Mouse (Mus musculus) cerebellum, postnatal 14 days (tissue): ENCODE results near the gene Cygb.
"Not testable (repeated sequence)": the region's sequence is repeated elsewhere in the genome, so short reads cannot be mapped to it uniquely, and the experiment has no call there.

Experiments
- DNase-seq, 2 experiments: peaks; one replicate each; pipeline ENCODE4 v3.0.0; 2021; ENCODE audit warnings: mixed read lengths in 2 of 2

Gene Cygb

DNA sequence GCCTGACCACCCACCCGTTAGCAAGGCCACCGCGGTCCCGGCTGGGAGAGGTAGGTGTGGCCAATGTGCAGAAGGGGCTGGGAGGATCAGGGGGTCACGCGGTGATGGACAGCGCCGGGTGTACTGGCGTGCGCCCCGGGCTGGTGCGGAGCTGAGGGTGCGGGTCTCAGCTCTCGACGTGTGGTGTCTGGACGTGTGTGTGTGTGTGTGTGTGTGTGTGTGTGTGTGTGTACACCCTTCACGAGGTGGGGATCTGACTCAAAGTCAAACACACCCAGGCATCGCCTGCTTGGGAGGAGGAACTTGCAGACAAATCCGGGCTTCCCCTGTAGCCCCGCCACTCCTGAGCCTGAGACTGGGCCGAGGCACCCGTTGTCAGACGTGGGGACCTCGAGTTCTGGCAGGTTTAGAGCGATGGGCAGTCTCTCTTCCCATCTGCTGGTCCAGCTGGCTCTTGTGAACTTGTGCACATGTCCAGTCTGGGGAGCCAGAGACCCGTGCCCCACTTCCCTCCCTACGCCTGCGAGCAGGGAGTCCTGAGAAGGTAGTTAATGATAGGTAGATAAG is at the start of gene Cygb:
Gene Cygb (minus strand): TSS at position 59 of the 567 bp plus-strand sequence.
- peak; percentile 87 to 89 for DNase-seq

DNA sequence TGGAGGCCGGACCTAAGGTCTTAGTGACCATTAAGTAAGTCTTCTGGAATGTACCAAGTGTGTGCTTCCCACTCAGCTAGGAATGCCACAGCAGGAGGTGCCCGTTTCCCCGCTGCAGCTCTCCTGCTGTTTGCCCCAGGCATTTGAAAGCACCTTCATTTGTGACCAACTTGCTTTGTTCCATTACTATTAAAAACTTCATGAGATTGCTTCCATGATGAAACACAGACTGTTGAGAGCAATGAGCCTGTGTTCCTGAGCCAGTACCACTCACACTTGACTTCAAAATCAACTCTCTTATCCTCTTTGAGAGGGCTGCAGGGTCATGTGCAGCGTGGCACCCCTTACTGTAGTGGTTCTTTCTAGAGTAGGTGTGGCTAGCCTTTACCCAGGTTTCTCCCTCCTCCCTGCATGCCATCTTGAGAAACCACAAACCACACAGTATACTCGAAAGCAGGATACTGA is 47.3 kb upstream of the Cygb start:
- DNase-seq = no peak

DNA sequence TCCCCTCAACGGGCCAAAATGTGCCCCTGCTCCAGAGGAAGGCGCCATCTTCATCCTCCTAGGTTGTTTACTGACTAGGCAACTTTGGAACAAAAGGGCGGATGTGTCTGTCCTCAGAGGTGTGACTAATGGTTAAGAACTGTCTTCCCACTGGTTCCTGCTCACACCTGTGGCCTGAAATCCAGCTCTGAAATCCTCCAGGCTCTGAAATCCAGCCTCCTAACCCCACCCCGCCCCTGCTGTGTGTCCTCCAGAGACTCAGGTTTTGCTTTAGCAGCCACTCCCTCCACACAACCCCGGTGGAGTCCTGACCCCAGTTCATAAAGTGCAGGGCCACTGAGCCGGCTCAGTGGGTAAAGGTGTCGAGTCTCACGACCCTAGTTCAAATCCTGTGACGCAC is 43.4 kb upstream of the Cygb start:
- DNase-seq = no peak

DNA sequence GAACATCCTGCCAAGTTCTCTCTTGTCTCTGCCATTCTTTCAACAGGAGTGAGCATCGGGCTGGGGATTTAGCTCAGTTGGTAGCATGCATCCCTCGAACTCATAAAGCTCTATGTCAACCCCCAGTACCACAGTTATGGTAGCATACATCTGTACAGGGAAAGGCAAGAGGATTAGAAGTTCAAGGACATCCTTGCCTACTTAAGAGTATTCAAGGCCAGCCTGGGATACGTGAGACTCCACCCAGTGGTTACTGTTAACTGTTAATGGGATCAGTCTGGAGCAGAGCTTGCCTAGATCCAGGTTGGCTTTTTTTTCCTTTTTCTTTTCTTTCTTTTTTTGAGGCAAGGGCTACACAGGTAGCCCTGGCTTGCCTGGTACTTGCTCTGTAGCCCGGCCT is 42.3 kb upstream of the Cygb start:
- no peak for DNase-seq

GRCm38 (mm10) chr11:116695194-116695880 is 41.2 kb upstream of the Cygb start:
- peak; percentile 34 to 50 for DNase-seq

GRCm38 (mm10) chr11:116694250-116695193 is 40.4 kb upstream of the Cygb start:
- DNase-seq = peak in 1 of 2 experiments; percentile 29

DNA sequence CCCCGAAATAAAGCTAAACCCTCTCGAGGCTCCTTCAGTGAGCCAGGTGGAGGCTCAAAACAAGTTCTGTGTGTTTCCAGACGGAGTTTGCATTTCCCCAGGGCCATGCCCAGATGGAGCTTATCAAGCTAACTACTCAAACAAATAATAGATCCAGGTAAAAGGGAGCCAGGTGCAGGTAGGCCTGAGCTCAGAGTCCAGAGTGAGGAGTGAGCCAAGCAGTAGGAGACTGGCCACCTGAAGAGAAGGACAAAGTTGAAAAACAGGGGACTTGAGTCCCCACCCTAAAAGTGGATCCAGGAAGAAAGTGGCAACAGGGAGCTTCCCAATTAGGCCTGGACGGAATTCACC is 39.8 kb upstream of the Cygb start:
- DNase-seq = no peak

DNA sequence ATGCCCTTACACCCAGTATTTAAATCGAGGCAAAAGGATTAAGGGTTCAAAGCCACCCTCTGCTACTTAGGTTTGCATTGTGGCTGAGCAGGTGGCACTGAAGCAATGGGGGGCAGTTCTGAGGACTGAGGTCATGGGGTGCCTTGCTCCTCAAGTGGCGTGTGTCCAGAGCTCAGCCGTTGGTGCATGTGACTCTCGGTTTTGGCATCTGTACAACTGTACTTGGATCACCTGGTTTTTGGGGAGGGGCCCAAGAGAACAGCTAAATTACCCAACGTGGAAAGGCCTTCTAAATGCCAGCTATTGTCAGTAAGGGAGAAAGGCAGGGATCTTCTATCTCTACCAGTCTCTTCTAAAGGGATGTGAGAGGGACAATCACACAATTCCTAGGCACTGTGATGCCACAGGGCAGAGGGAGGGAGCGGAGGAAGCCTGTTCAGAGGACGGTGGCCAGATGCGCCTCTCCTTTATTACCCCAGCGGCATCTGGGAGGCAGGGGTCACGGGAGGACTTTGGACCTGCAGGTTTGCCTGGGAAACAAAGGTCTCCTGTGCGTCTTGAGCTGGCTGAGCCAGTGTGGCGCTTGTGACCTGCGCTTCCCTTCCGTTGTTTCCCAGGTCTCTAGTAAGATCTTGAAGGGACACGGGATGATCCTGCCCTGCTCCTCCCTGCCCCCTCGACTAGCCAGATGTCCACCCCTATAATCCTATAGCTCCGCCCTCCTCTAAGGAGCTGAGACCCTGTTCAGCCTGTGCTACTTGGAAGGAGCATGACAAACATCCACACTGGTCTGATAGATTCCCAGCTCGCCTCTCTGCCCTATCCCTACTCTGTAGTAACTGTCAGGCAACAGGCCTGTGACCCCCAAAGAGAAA is 36.8 kb upstream of the Cygb start:
- DNase-seq = peak; percentile 38 to 40

- DNase-seq = no peak
Observed at GRCm38 (mm10) chr11:116689622-116690021, 35.5 kb upstream of the Cygb start.

- DNase-seq = no peak
Observed at GRCm38 (mm10) chr11:116687897-116688296, 33.8 kb upstream of the Cygb start.

DNA sequence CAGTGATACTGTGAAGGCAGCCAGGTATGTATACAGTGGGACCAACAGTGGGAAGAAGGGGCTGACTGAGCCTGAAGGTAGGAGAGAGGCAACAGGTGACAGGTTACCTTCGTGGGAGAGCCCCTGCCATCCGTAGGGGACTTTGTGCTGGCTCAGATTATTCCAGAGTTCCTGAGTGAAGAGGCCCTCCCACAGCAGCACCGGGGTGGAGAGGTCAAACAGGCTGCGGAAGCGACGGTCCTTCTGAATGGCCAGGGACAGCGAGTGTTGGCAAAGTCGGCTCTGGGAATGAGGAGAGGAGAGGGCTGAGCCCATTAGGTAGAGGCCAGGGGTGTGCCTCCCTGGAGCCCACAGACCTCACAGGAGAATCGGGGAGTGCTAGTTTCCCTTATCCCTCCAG is 31.6 kb upstream of the Cygb start:
- no peak for DNase-seq

DNA sequence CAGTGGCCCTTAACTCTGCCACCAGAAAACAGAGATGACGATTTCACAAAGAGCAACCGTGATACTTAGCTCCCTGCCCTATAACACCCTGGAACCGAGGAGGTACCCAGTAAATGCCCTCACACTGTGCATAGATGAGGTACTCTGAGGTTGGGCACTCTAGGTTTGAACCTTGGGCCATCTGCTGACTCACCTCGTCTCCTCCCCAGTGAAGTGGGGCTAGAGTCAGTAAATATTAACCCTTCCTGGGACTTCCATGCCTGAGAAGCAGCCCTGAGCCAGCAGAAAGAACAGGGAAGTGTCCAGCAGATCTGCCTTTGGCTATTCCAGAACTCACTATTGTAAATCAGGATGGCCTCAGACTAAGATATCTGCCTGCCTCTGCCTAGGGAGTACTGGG is 29.7 kb upstream of the Cygb start:
- no peak for DNase-seq

DNA sequence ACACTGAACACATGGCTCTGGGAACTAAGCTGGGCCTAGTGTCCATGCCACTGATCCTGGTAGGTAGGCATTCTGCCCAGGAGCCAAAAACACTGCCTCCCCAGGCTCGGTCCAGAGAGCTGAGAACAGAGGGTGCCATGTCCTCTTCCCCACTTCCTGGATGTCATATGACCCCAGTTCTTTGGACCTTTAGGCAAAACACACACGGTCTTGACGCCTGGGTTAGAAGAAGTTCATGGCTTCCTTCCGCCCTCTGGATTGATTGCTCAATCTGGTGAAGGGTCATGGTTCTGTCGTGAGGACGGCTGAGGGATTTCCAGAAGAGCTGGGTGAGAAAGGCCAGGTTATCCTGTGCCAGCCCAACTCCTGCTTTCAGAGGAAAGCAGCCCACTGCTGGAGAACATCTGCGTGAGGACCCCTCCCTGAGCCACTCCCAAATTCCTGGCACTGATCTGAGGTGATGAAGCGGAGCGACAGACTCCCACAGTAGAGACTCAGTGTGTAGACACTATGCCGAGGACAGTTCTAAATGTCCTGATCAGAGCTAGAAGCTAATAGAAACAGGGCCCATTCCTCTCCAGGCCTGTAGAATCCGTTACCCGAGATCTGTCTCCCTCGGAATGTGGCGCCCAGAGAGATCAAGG is 28.5 kb upstream of the Cygb start:
- DNase-seq = no peak

DNA sequence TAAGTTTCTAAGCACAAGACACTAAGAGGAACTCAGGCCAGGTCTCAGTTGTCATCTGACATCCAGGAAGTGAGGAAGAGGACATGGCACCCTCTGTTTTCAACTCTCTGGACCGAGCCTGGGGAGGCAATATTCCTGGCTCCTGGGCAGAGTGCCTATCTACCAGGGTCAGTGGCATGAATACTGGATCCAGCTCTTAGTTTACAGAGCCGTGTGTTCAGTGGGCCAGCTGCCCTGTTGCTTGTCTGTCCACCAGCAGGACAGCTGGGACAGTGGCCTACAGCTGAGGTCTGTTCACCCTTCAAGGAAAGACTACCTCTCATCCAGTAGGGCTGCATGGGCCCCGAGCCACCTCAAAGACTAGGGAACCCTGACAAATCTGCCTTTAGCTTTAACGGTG is 27.0 kb upstream of the Cygb start:
- DNase-seq = no peak

DNA sequence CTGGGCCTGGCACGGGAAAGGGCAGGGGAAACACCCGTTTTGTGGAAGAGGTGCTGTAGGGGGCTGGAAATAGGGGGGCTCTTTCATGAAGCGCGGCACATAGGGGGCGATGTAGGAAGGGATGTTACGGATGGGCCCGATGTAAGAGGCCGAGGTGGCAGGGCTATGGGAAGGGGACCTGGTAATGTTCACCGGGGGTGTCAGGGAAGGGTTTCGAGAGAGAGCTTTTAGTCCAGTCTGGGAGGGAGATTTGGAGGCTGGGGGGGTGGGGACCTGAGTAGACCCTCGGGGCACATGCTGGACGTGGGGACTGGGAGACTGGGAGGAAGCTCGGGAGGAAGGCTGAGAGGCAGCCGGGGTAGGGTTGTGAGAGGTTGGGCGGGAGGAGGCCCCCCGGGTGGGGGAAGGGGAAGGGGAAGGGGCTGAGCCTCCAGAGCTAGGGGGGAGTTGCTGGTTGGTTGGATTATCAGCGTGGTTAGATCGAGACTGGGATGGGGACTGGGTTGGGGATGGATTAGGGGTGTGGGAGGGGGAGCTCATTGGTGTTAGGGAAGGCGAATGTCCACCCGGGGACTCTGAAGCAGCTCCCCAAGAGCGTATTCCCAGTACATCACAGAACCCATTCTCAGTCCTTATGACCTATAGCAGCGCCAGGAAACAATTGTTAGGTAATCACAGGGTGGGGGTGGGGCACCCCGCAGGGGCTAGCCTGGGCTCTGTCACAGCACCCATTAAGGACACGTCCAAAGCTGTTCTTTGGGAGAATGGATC is 26.4 kb upstream of the Cygb start:
- no peak for DNase-seq

GRCm38 (mm10) chr11:116679148-116679547 is 25.0 kb upstream of the Cygb start:
- peak in 1 of 2 experiments; percentile 36 for DNase-seq

DNA sequence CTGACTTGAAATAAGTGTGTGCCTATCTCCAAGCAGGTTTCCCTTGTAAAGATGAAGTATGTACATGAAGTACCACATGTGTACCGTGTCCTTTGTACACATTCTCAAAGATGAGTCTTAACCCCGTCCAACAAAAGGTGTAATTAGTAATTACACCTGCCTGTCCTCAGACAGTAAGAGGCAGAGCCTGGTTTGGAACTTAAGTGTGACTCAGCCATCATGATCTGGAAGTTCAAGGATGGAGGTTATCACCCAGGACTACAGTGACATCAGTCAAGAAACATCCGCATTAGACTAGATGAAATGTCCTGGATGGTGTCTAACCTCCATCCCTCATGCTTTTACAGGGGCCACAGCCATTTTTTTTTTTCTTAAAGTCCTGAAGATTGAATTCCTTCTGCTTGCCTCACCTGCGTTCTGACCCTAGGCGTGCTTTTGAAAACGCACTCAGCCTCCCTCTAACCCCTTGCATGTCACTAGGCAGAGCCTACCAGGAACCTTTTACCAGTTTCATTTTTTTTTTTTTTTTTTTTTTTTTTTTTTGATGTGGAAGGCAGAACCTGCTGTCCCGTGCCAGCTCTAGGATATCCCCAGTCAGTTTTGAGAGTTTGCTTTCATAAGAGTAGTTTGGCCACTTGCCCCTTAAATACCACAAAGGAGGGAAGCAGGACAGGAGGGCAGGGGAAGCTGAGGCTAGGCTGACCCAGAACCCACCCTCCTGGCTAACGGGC is 23.8 kb upstream of the Cygb start:
- DNase-seq = no peak

GRCm38 (mm10) chr11:116676175-116676976 is 22.3 kb upstream of the Cygb start:
- DNase-seq = no peak

- not testable (repeated sequence) for DNase-seq
Observed at GRCm38 (mm10) chr11:116675429-116675828, 21.3 kb upstream of the Cygb start.
